Mouse (Mus musculus): Measurements from ENCODE around the gene Ccdc190.

- TF ChIP-seq CTCF (IDR thresholded peaks at IDR 0.05; ENCODE audit: control insufficient read depth, insufficient read depth, insufficient replicate concordance, low read depth, low read length): no peak
- no peak for TF ChIP-seq POLR2A (IDR thresholded peaks at IDR 0.05; ENCODE audit: control insufficient read depth, low read depth, low read length)
Measured at GRCm38 (mm10) chr1:169949981-169950380, 21.5 kb downstream of the Ccdc190 start.

Data from testis, adult 2 months (tissue).